Mouse (Mus musculus) MEL (cell line): ENCODE measurements at regions not wholly inside any gene's neighbourhood (a gene's known extent, or its start where the extent isn't known, plus 50 kb on each side); places are given as distances from the start of the nearest gene placed in this dataset.
"Not testable (repeated sequence)": the region's sequence is repeated elsewhere in the genome, so short reads cannot be mapped to it uniquely, and the experiment has no call there.

Experiments
- DNase-seq: peaks from one replicate; pipeline ENCODE4 v3.0.0; 2011; ENCODE audit warnings: low read depth, low spot score
- H3K27ac ChIP-seq: 2 replicates; pipeline ENCODE4 v1.5.1; 2012; ENCODE audit warnings: low read depth, mild to moderate bottlenecking, control low read depth, low read length, moderate library complexity; ENCODE audit not compliant: control insufficient read depth
- H3K27me3 ChIP-seq, 2 experiments: fragments of 150-350 bp in 1 of 2; sonication (generic) in 1 of 2; 2 replicates each; pipeline ENCODE4 v1.6.1; 2012; ENCODE audit warnings: low read length in 2 of 2, mild to moderate bottlenecking in 2 of 2, improper control_type of control experiment in 1 of 2, moderate library complexity in 1 of 2; ENCODE audit not compliant: insufficient read depth in 2 of 2, control insufficient read depth in 1 of 2
- H3K36me3 ChIP-seq, 2 experiments: 2 replicates each; pipeline ENCODE4 v1.6.1; 2012 to 2014; ENCODE audit warnings: low read length in 2 of 2, improper control_type of control experiment in 1 of 2, inconsistent platforms in 1 of 2, mild to moderate bottlenecking in 1 of 2; ENCODE audit not compliant: insufficient read depth in 2 of 2, control insufficient read depth in 1 of 2
- H3K4me1 ChIP-seq, 2 experiments: fragments of 150-350 bp in 1 of 2; sonication (generic) in 1 of 2; 2 replicates each; pipeline ENCODE4 v1.6.1; 2012; ENCODE audit warnings: low read length in 2 of 2, improper control_type of control experiment in 1 of 2, mild to moderate bottlenecking in 1 of 2; ENCODE audit not compliant: insufficient read depth in 2 of 2, control insufficient read depth in 1 of 2
- H3K4me3 ChIP-seq, 2 experiments: fragments of 150-350 bp in 1 of 2; sonication (generic) in 1 of 2; 2 replicates each; pipeline ENCODE4 v1.5.1; 2012; ENCODE audit warnings: low read depth in 2 of 2, low read length in 2 of 2, mild to moderate bottlenecking in 2 of 2, moderate library complexity in 2 of 2, control low read depth in 1 of 2, improper control_type of control experiment in 1 of 2; ENCODE audit not compliant: control insufficient read depth in 1 of 2, insufficient read depth in 1 of 2
- H3K79me2 ChIP-seq: 2 replicates; pipeline ENCODE4 v1.6.1; 2012; ENCODE audit warnings: mild to moderate bottlenecking, low read length, moderate library complexity; ENCODE audit not compliant: control insufficient read depth, poor library complexity, insufficient read depth
- H3K9ac ChIP-seq: 2 replicates; pipeline ENCODE4 v1.6.1; 2012; ENCODE audit warnings: low read depth, mild to moderate bottlenecking, control low read depth, low read length, moderate library complexity; ENCODE audit not compliant: control insufficient read depth, poor library complexity, severe bottlenecking
- H3K9me3 ChIP-seq: fragments of 150-350 bp; sonication (generic); replicated peaks from 2 replicates; pipeline ENCODE4 v1.6.1; 2012; ENCODE audit warnings: mild to moderate bottlenecking, low read length, improper control_type of control experiment, moderate library complexity; ENCODE audit not compliant: insufficient read depth
- BHLHE40 ChIP-seq: IDR thresholded peaks from 2 replicates; pipeline ENCODE4 v1.6.1; 2012; ENCODE audit warnings: low read depth, mild to moderate bottlenecking, inconsistent platforms, low read length, improper control_type of control experiment, borderline replicate concordance
- CHD1 ChIP-seq: IDR thresholded peaks from 2 replicates; pipeline ENCODE4 v1.6.1; 2012; ENCODE audit warnings: low read depth, mild to moderate bottlenecking, inconsistent platforms, low read length, improper control_type of control experiment
- E2F4 ChIP-seq: IDR thresholded peaks from 2 replicates; pipeline ENCODE4 v1.6.1; 2011; ENCODE audit warnings: low read depth, low read length, improper control_type of control experiment, borderline replicate concordance
- ETS1 ChIP-seq: IDR thresholded peaks from 2 replicates; pipeline ENCODE4 v1.6.1; 2012; ENCODE audit warnings: low read depth, mild to moderate bottlenecking, inconsistent platforms, low read length, improper control_type of control experiment, moderate library complexity
- GATA1 ChIP-seq: IDR thresholded peaks from 2 replicates; pipeline ENCODE4 v1.6.1; 2011; ENCODE audit warnings: low read depth, low read length, improper control_type of control experiment
- HCFC1 ChIP-seq: IDR thresholded peaks from 2 replicates; pipeline ENCODE4 v1.6.1; 2012; ENCODE audit warnings: low read depth, mild to moderate bottlenecking, inconsistent platforms, low read length, improper control_type of control experiment, moderate library complexity
- MAFK ChIP-seq: IDR thresholded peaks from 2 replicates; pipeline ENCODE4 v1.6.1; 2011; ENCODE audit warnings: low read depth, mild to moderate bottlenecking, low read length, improper control_type of control experiment, borderline replicate concordance
- MAX ChIP-seq: IDR thresholded peaks from 2 replicates; pipeline ENCODE4 v1.6.1; 2011; ENCODE audit warnings: low read length, improper control_type of control experiment
- MAZ ChIP-seq: IDR thresholded peaks from 2 replicates; pipeline ENCODE4 v1.6.1; 2012; ENCODE audit warnings: low read depth, mild to moderate bottlenecking, inconsistent platforms, low read length, improper control_type of control experiment
- MEF2A ChIP-seq: IDR thresholded peaks from 2 replicates; pipeline ENCODE4 v1.6.1; 2014; ENCODE audit warnings: low read depth, mild to moderate bottlenecking, inconsistent platforms, low read length, improper control_type of control experiment; ENCODE audit not compliant: poor library complexity, insufficient replicate concordance, severe bottlenecking; ENCODE audit errors: extremely low read depth
- MYB ChIP-seq: IDR thresholded peaks from 2 replicates; pipeline ENCODE4 v1.6.1; 2011; ENCODE audit warnings: mild to moderate bottlenecking, low read depth, low read length, improper control_type of control experiment
- MYC ChIP-seq: IDR thresholded peaks from 2 replicates; pipeline ENCODE4 v1.6.1; 2011; ENCODE audit warnings: low read depth, mild to moderate bottlenecking, low read length, improper control_type of control experiment, moderate library complexity
- POLR2A ChIP-seq, 2 experiments: IDR thresholded peaks; 2 replicates each; pipeline ENCODE4 v1.6.1; 2011 to 2012; ENCODE audit warnings: low read length in 2 of 2, mild to moderate bottlenecking in 2 of 2, control low read depth in 1 of 2, improper control_type of control experiment in 1 of 2, low read depth in 1 of 2, moderate library complexity in 1 of 2; ENCODE audit not compliant: control insufficient read depth in 1 of 2, insufficient read depth in 1 of 2, poor library complexity in 1 of 2
- POLR2AphosphoS2 ChIP-seq: IDR thresholded peaks from 2 replicates; pipeline ENCODE4 v1.6.1; 2011; ENCODE audit warnings: low read length, improper control_type of control experiment
- POLR2AphosphoS5 ChIP-seq: IDR thresholded peaks from 2 replicates; pipeline ENCODE4 v1.6.1; 2012; ENCODE audit warnings: low read depth, borderline replicate concordance, mild to moderate bottlenecking, inconsistent platforms, low read length, moderate library complexity, mixed read lengths
- RCOR1 ChIP-seq: IDR thresholded peaks from 2 replicates; pipeline ENCODE4 v1.6.1; 2012; ENCODE audit warnings: low read depth, mild to moderate bottlenecking, inconsistent platforms, low read length, improper control_type of control experiment
- SIN3A ChIP-seq: IDR thresholded peaks from 2 replicates; pipeline ENCODE4 v1.6.1; 2012; ENCODE audit warnings: low read length, improper control_type of control experiment, inconsistent platforms
- SMC3 ChIP-seq: IDR thresholded peaks from 2 replicates; pipeline ENCODE4 v1.6.1; 2011; ENCODE audit warnings: low read depth, low read length, improper control_type of control experiment
- TAL1 ChIP-seq: IDR thresholded peaks from 2 replicates; pipeline ENCODE4 v1.6.1; 2012; ENCODE audit warnings: mild to moderate bottlenecking, inconsistent platforms, low read length, moderate library complexity, mixed read lengths
- TBP ChIP-seq: IDR thresholded peaks from 2 replicates; pipeline ENCODE4 v1.8.0; 2011; ENCODE audit warnings: low read depth, low read length, improper control_type of control experiment
- USF1 ChIP-seq: IDR thresholded peaks from 2 replicates; pipeline ENCODE4 v1.6.1; 2014; ENCODE audit warnings: low read depth, mild to moderate bottlenecking, inconsistent platforms, low read length, improper control_type of control experiment, moderate library complexity
- USF2 ChIP-seq, 2 experiments: IDR thresholded peaks; 2 replicates each; pipeline ENCODE4 v1.6.1; 2011 to 2012; ENCODE audit warnings: improper control_type of control experiment in 2 of 2, low read length in 2 of 2, borderline replicate concordance in 1 of 2, inconsistent platforms in 1 of 2, low read depth in 1 of 2, mild to moderate bottlenecking in 1 of 2; ENCODE audit not compliant: insufficient read depth in 1 of 2
- ZC3H11A ChIP-seq: IDR thresholded peaks from 2 replicates; pipeline ENCODE4 v1.6.1; 2012; ENCODE audit warnings: low read depth, mild to moderate bottlenecking, inconsistent platforms, low read length, improper control_type of control experiment
- ZNF384 ChIP-seq: IDR thresholded peaks from 2 replicates; pipeline ENCODE4 v1.6.1; 2012; ENCODE audit warnings: low read depth, mild to moderate bottlenecking, inconsistent platforms, low read length, improper control_type of control experiment

- Histone ChIP-seq H3K9ac (no peak overlapping the region), H3K27ac (no peak overlapping the region), H3K79me2 (no peaks in the 10 kb centered on the region), H3K4me3 (no peak overlapping the region), H3K9me3 (no peaks in the 10 kb centered on the region), H3K27me3 (no peaks in the 10 kb centered on the region), H3K36me3 (no peaks in the 10 kb centered on the region), H3K4me1 (no peaks in the 10 kb centered on the region)
- TF ChIP-seq HCFC1 = no peak
- TF ChIP-seq MYC = no peak
- TF ChIP-seq MYB = no peak
- no peak for TF ChIP-seq POLR2A (IDR thresholded peaks at IDR 0.05; ENCODE audit: control insufficient read depth in 1 of 2, insufficient read depth in 1 of 2, low read depth in 1 of 2, low read length in 2 of 2, poor library complexity in 1 of 2)
- TF ChIP-seq MEF2A = no peak
- TF ChIP-seq ZC3H11A = no peak
- TF ChIP-seq POLR2AphosphoS5 = no peak
- no peak for TF ChIP-seq USF1
- no peak for TF ChIP-seq TAL1
- no peak for TF ChIP-seq BHLHE40
- no peak for TF ChIP-seq SMC3
- no peak for TF ChIP-seq GATA1
- TF ChIP-seq MAFK = no peak
- TF ChIP-seq POLR2AphosphoS2 = no peak
- TF ChIP-seq ZNF384 = no peak
- TF ChIP-seq E2F4 = no peak
- no peak for TF ChIP-seq ETS1
- no peak for TF ChIP-seq TBP
- DNase-seq = no peak
Observed at GRCm38 (mm10) chr1:189127367-189127766, 119.7 kb upstream of the Kctd3 start.

- Histone ChIP-seq H3K9ac (no peak overlapping the region), H3K36me3 (no peaks in the 10 kb centered on the region), H3K9me3 (no peaks in the 10 kb centered on the region), H3K4me1 (no peaks in the 10 kb centered on the region), H3K27me3 (no peaks in the 10 kb centered on the region), H3K4me3 (no peak overlapping the region), H3K79me2 (no peaks in the 10 kb centered on the region), H3K27ac (no peak overlapping the region)
- TF ChIP-seq BHLHE40 = no peak
- no peak for TF ChIP-seq USF2 (IDR thresholded peaks at IDR 0.05; ENCODE audit: borderline replicate concordance in 1 of 2, insufficient read depth in 1 of 2, low read depth in 1 of 2, low read length in 2 of 2)
- TF ChIP-seq SIN3A = no peak
- TF ChIP-seq TAL1 = no peak
- no peak for TF ChIP-seq ZC3H11A
- TF ChIP-seq MAX = no peak
- no peak for TF ChIP-seq USF1
- no peak for TF ChIP-seq CHD1
- no peak for TF ChIP-seq ETS1
- no peak for TF ChIP-seq RCOR1
- TF ChIP-seq MAZ = no peak
- no peak for TF ChIP-seq SMC3
- DNase-seq = no peak
Observed at GRCm38 (mm10) chr1:189119941-189120735, 112.5 kb upstream of the Kctd3 start.

GRCm38 (mm10) chr1:189119005-189119404 lies 111.4 kb upstream of the Kctd3 start:
- not testable (repeated sequence) for H3K4me1 ChIP-seq, H3K79me2 ChIP-seq, H3K27me3 ChIP-seq, DNase-seq, H3K9me3 ChIP-seq, H3K27ac ChIP-seq, H3K9ac ChIP-seq, H3K4me3 ChIP-seq, H3K36me3 ChIP-seq
